Mouse (Mus musculus): Measurements from ENCODE around the gene Ptprh. TPM values are rescaled to one million over a fixed set of nuclear protein-coding genes. Genes with fewer than 3 reads are reported as not detected.
A peak's percentile ranks its signal among the peaks of the same experiment; 100 is the strongest.

Gene Ptprh
- polyA plus RNA-seq, 2 experiments = 0.03 TPM; not detected in 1

DNA sequence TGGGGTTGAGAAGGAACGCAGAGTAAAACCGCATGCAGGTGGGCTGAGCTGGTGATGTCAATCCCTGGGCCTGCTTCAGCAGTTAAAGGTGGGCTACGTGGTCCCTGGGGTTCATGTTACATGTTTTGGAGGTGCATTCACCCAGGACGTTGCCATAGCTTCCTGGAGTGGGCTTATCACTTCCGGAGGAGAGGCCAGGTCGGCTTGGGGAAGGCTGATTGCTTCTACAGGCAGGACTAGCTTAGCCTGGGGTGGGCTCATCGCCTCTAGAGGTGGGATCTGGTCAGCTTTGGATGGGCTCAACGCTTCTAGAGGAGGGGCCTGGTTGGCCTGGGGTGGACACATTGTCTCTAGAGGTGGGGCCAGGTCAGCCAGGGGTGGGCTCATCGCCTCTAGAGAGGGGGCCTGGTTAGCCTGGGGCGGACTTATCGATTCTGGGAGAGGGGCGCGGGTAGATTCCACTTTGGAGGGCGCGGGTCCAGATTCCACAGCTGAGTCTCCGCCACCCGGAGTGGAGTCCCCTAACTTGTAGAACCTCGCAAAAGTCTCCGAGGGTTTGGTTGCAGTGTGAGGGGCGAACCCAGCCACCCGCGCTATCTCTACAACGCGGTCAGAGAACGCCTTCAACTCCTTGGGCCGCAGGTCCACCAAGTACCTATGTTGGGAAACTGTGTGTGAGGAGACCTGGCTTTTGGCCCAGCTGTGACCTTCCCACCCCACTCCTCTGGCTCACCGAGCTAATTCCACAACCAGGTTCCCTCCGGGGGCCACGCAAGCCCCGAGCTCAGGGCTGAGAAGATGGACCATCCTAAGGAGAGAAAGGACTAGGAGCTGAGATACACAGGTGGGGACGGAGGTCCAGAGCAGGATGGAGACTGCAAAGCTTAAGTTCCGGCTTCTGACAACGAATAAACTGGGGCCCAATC lies 80.4 kb downstream of the Ptprh start:
- WGBS = 90% methylated on average over 33 of the region's 33 CpGs
- Histone ChIP-seq H3K4me3 (replicated peaks; ENCODE audit: low read length) (no peak overlapping the region), H3K36me3 (ENCODE audit: control insufficient read depth, insufficient read depth, low read length) (no peaks in the 10 kb centered on the region), H3K4me2 (replicated peaks; ENCODE audit: low read depth, low read length, severe bottlenecking) (no peak overlapping the region), H3K4me1 (ENCODE audit: control insufficient read depth, insufficient read depth, low read length) (peaks cover 14% of the 10 kb centered on the region), H3K27me3 (ENCODE audit: control insufficient read depth, insufficient read depth, low read length) (no peaks in the 10 kb centered on the region), H3K9ac (ENCODE audit: low read depth, low read length, severe bottlenecking) (no peak overlapping the region), H3K27ac (replicated peaks; ENCODE audit: low read depth, low read length) (no peak overlapping the region), H3K9me3 (ENCODE audit: control insufficient read depth, low read length) (no peaks in the 10 kb centered on the region)
- DNase-seq (ENCODE audit: low spot score) (no peak), ATAC-seq (ENCODE audit: low FRiP score, low read depth) (no peak)
- TF ChIP-seq POLR2A (IDR thresholded peaks at IDR 0.05; ENCODE audit: borderline replicate concordance, extremely low read depth, insufficient read depth, insufficient read length) = no peak

DNA sequence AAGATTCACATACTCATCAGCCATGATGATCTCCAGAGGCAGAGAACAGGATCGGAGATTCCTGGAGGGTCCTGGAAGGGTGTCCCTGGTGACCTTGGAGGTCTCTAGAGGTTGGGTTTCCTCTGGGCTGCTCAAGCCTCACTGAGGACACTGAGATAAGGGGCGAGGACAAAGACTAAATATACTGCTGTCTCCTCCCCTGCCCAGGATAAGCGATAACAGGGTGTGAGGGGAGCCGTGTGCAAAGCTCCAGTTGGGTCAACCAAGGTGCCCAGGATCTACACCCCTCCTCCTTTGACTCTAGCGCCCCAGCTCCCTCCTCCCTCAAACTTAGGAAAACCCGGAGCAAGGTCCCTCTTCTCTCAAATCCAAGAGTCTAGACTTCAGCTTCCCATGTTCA lies 81.5 kb downstream of the Ptprh start:
- 80% methylated on average over 5 of the region's 6 CpGs for WGBS
- Histone ChIP-seq H3K9me3 (ENCODE audit: control insufficient read depth, low read length) (no peaks in the 10 kb centered on the region), H3K4me2 (replicated peaks; ENCODE audit: low read depth, low read length, severe bottlenecking) (no peak overlapping the region), H3K27ac (replicated peaks; ENCODE audit: low read depth, low read length) (no peak overlapping the region), H3K4me1 (ENCODE audit: control insufficient read depth, insufficient read depth, low read length) (peaks cover 13% of the 10 kb centered on the region), H3K4me3 (replicated peaks; ENCODE audit: low read length) (no peak overlapping the region), H3K9ac (ENCODE audit: low read depth, low read length, severe bottlenecking) (no peak overlapping the region), H3K27me3 (ENCODE audit: control insufficient read depth, insufficient read depth, low read length) (no peaks in the 10 kb centered on the region), H3K36me3 (ENCODE audit: control insufficient read depth, insufficient read depth, low read length) (no peaks in the 10 kb centered on the region)
- DNase-seq (ENCODE audit: low spot score) = no peak
- ATAC-seq (ENCODE audit: low FRiP score, low read depth) = no peak
- no peak for TF ChIP-seq POLR2A (IDR thresholded peaks at IDR 0.05; ENCODE audit: borderline replicate concordance, extremely low read depth, insufficient read depth, insufficient read length)

DNA sequence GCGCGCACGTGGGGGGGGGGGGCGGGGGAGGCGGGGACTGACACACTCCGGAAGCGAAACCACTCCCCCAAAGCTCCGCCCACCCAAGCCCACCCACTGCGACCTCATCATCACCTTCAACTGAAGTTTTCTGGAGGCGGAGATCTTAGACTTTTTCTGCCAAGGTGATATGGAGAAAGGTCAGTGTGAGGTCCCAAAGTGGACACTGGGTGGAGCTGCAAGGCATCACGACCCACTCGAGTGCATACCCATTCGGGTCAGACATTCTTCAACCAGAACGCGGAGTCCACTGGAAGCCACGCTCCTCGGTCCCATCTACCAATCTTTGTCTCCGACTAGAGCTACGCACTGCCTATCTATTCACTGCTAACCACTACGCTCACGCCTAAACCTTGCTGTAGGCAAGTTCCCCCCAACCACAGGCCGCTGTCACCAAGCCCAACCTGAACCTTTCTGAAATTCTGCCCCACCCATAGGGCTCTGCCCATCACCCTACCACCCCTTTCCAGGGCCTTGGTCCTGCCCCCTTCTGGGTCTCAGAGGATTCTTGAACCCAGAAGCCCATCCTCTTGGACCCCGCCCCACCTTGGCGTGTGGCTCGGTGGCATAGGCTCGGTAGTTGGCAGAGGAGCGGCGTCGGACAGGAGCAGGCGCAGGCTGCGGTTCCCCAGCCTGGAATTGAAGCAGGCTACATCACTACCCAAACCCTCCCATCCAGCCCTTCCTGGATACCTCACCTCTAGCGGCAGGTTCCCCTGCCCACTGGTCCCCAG lies 82.4 kb downstream of the Ptprh start:
- H3K9me3 ChIP-seq (ENCODE audit: control insufficient read depth, low read length) = no peaks in the 10 kb centered on the region
- peak overlapping the region; percentile 21 for H3K4me3 ChIP-seq (replicated peaks; ENCODE audit: low read length)
- 34% methylated on average over 29 of the region's 32 CpGs for WGBS
- H3K36me3 ChIP-seq (ENCODE audit: control insufficient read depth, insufficient read depth, low read length) = no peaks in the 10 kb centered on the region
- peak overlapping the region; percentile 48 for H3K4me2 ChIP-seq (replicated peaks; ENCODE audit: low read depth, low read length, severe bottlenecking)
- H3K4me1 ChIP-seq (ENCODE audit: control insufficient read depth, insufficient read depth, low read length) = peaks cover 6% of the 10 kb centered on the region; the same call in 1 of the 2 replicates
- H3K27ac ChIP-seq (replicated peaks; ENCODE audit: low read depth, low read length) = no peak overlapping the region
- ATAC-seq (ENCODE audit: low FRiP score, low read depth) (no peak), DNase-seq (ENCODE audit: low spot score) (no peak)
- peak overlapping the region; percentile 28; the same call in 1 of the 2 replicates for H3K9ac ChIP-seq (ENCODE audit: low read depth, low read length, severe bottlenecking)
- TF ChIP-seq POLR2A (IDR thresholded peaks at IDR 0.05; ENCODE audit: borderline replicate concordance, extremely low read depth, insufficient read depth, insufficient read length) = no peak
- H3K27me3 ChIP-seq (ENCODE audit: control insufficient read depth, insufficient read depth, low read length) = no peaks in the 10 kb centered on the region

DNA sequence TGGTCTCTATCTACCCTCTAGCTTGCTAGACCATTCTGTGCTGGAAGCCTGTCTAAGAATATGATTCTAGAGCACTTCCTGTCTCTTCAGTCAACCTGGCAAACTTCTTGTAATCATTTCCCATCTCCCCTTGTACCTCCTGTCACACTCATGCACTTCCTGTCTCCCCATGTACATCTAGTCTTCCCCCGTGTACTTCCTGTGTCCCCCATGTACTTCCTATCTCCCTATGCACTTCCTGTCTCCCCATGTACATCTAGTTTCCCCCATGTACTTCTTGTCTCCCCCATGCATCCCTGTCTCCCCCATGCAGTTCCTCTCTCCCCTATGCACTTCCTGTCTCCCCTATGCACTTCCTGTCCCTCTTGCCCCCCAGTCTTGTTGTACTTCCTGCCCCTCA lies 85.4 kb downstream of the Ptprh start:
- Histone ChIP-seq H3K4me2 (replicated peaks; ENCODE audit: low read depth, low read length, severe bottlenecking) (no peak overlapping the region), H3K27ac (replicated peaks; ENCODE audit: low read depth, low read length) (no peak overlapping the region), H3K9me3 (ENCODE audit: control insufficient read depth, low read length) (no peaks in the 10 kb centered on the region), H3K4me1 (ENCODE audit: control insufficient read depth, insufficient read depth, low read length) (peaks cover 9% of the 10 kb centered on the region; the same call in 1 of the 2 replicates), H3K27me3 (ENCODE audit: control insufficient read depth, insufficient read depth, low read length) (no peaks in the 10 kb centered on the region), H3K4me3 (replicated peaks; ENCODE audit: low read length) (no peak overlapping the region), H3K9ac (ENCODE audit: low read depth, low read length, severe bottlenecking) (no peak overlapping the region), H3K36me3 (ENCODE audit: control insufficient read depth, insufficient read depth, low read length) (no peaks in the 10 kb centered on the region)
- no peak for DNase-seq (ENCODE audit: low spot score)
- no peak for TF ChIP-seq POLR2A (IDR thresholded peaks at IDR 0.05; ENCODE audit: borderline replicate concordance, extremely low read depth, insufficient read depth, insufficient read length)
- ATAC-seq (ENCODE audit: low FRiP score, low read depth) = no peak
- WGBS = 79% methylated on average over 1 of the region's 1 CpGs

DNA sequence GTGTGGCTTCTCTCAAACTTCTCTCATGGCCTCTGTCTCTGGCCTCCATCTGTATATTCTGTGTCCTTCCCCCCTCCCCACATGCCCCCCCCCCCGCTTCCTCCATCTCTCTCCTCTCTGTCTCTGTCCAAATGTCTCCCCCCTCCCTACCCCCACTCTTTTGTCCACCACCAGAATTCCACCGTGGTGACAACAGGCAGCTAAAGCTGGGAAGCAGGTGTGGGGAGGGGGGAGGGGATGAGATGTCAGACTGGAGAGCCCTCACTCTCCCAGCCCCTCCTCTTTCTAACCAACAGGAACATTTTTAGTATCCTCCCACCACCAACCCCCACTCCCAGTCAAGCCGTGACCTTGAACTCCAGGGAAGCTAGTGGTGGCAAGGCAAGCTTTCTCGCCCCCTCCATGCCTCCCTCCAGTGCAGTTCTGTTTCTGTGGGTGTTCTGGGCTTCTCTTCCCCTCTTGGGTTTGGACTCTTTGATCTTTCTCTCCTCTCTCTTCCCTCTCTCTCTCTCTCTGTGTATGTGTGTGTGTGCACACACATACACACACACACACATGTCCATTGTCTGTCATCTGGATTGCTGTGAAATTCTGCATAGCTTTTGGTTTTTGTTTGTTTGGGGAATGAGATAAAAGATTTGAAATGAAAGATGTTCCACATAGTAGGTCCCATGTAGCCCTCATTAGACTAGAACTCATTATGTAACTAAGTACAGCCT lies 87.3 kb downstream of the Ptprh start, which contains the start of gene Tnnt1:
Gene Tnnt1 (minus strand): TSS at position 51 of the 719 bp plus-strand sequence.
- no peaks in the 10 kb centered on the region for H3K9me3 ChIP-seq (ENCODE audit: control insufficient read depth, low read length)
- 10% methylated on average over 4 of the region's 4 CpGs for WGBS
- H3K27me3 ChIP-seq (ENCODE audit: control insufficient read depth, insufficient read depth, low read length) = no peaks in the 10 kb centered on the region
- H3K4me3 ChIP-seq (replicated peaks; ENCODE audit: low read length) = peak within 1 kb of the TSS; percentile 11; the same call in 1 of the 2 replicates
- no peak for TF ChIP-seq POLR2A (IDR thresholded peaks at IDR 0.05; ENCODE audit: borderline replicate concordance, extremely low read depth, insufficient read depth, insufficient read length)
- DNase-seq (ENCODE audit: low spot score) (peak; percentile 33), ATAC-seq (ENCODE audit: low FRiP score, low read depth) (peak; percentile 64)
- no peak within 1 kb of the TSS for H3K4me2 ChIP-seq (replicated peaks; ENCODE audit: low read depth, low read length, severe bottlenecking)
- peaks cover 9% of the 10 kb centered on the region; the same call in 1 of the 2 replicates for H3K4me1 ChIP-seq (ENCODE audit: control insufficient read depth, insufficient read depth, low read length)
- H3K27ac ChIP-seq (replicated peaks; ENCODE audit: low read depth, low read length) = no peak within 1 kb of the TSS
- H3K36me3 ChIP-seq (ENCODE audit: control insufficient read depth, insufficient read depth, low read length) = no peaks in the 10 kb centered on the region
- no peak within 1 kb of the TSS for H3K9ac ChIP-seq (ENCODE audit: low read depth, low read length, severe bottlenecking)

All from limb, embryonic 14.5 days (tissue).